ENCODE assay signal across 11 mouse cellular contexts in genomic region chr13:8888603-8889002, GRCm38 (mm10). TPM values are rescaled to one million over a fixed set of nuclear protein-coding genes. Genes with fewer than 3 reads are reported as not detected.
A peak's percentile ranks its signal among the peaks of the same experiment; 100 is the strongest.
DNase-seq lines count a peak whose midpoint lies in the region; ATAC-seq and TF ChIP-seq lines count a peak whose summit lies in the region.
"Had no signal": no experiment of that assay in that cellular context is flagged by ENCODE, and none has a peak within 500 bp of the region (broad histone marks: within the 10 kb centered on the region; RNA-seq: fewer than 3 reads in every experiment).

No protein-coding gene starts in this region.

- no peak overlapping the region for H3K4me3 ChIP-seq in kidney, embryonic 15.5 days (replicated peaks)
- H3K4me3 ChIP-seq in liver, postnatal 0 days (ENCODE audit: low read depth, low read length): no peak overlapping the region
- no peak overlapping the region for H3K4me3 ChIP-seq in forebrain, embryonic 16.5 days (replicated peaks; ENCODE audit: low read length)
- H3K4me3 ChIP-seq in heart, embryonic 12.5 days: no peak overlapping the region
- H3K4me3 ChIP-seq: heart, embryonic 15.5 days; liver, embryonic 15.5 days had no signal

- no peak for TF ChIP-seq EP300 in liver, postnatal 0 days (IDR thresholded peaks at IDR 0.05; ENCODE audit: low read depth)

- peak; percentile 12 for DNase-seq in kidney, postnatal 10 days
- DNase-seq in CD8-positive naive resting alpha-beta T cell, adult 2 months (ENCODE audit: low read depth in 2 of 2, low spot score in 2 of 2): peak; percentile 19 to 56
- DNase-seq in MN1 (ENCODE audit: low spot score): peak; percentile 42
- peak; percentile 33 for DNase-seq in liver, postnatal 0 days
- no peak for DNase-seq in testis, postnatal 14 days (ENCODE audit: low spot score)
- DNase-seq: cerebellum, adult 9-11 months had no signal

- no peak overlapping the region for H3K27ac ChIP-seq in kidney, embryonic 15.5 days
- H3K27ac ChIP-seq in liver, postnatal 0 days (ENCODE audit: low read depth): no peak overlapping the region
- H3K27ac ChIP-seq in forebrain, embryonic 16.5 days (ENCODE audit: low read length): no peak overlapping the region
- H3K27ac ChIP-seq in heart, embryonic 12.5 days (ENCODE audit: poor library complexity, severe bottlenecking): no peak overlapping the region
- H3K27ac ChIP-seq: heart, embryonic 15.5 days; liver, embryonic 15.5 days had no signal

- no peak overlapping the region for H3K9ac ChIP-seq in kidney, embryonic 15.5 days
- no peak overlapping the region for H3K9ac ChIP-seq in liver, postnatal 0 days (replicated peaks)
- no peak overlapping the region for H3K9ac ChIP-seq in forebrain, embryonic 16.5 days (replicated peaks; ENCODE audit: low read depth, low read length)
- H3K9ac ChIP-seq in heart, embryonic 12.5 days: no peak overlapping the region
- H3K9ac ChIP-seq: heart, embryonic 15.5 days; liver, embryonic 15.5 days had no signal

- no peaks in the 10 kb centered on the region for H3K9me3 ChIP-seq in kidney, embryonic 15.5 days (replicated peaks)
- H3K9me3 ChIP-seq in liver, postnatal 0 days (ENCODE audit: low read length): no peaks in the 10 kb centered on the region
- no peaks in the 10 kb centered on the region for H3K9me3 ChIP-seq in forebrain, embryonic 16.5 days (ENCODE audit: control insufficient read depth, low read length)
- H3K9me3 ChIP-seq in heart, embryonic 12.5 days (replicated peaks): no peaks in the 10 kb centered on the region
- H3K9me3 ChIP-seq: heart, embryonic 15.5 days; liver, embryonic 15.5 days had no signal

- no peaks in the 10 kb centered on the region for H3K27me3 ChIP-seq in kidney, embryonic 15.5 days
- no peaks in the 10 kb centered on the region for H3K27me3 ChIP-seq in liver, postnatal 0 days (ENCODE audit: insufficient read depth, low read length)
- H3K27me3 ChIP-seq in forebrain, embryonic 16.5 days (replicated peaks; ENCODE audit: control insufficient read depth, insufficient read depth, low read length): no peaks in the 10 kb centered on the region
- no peaks in the 10 kb centered on the region for H3K27me3 ChIP-seq in heart, embryonic 12.5 days (replicated peaks)
- H3K27me3 ChIP-seq: heart, embryonic 15.5 days; liver, embryonic 15.5 days had no signal

- ATAC-seq in kidney, embryonic 15.5 days (replicated peaks; ENCODE audit: low FRiP score): no peak
- ATAC-seq in liver, postnatal 0 days: no peak
- no peak for ATAC-seq in forebrain, embryonic 16.5 days
- no peak for ATAC-seq in heart, embryonic 12.5 days (ENCODE audit: insufficient number of reproducible peaks, low FRiP score)

- no peak overlapping the region for H3K4me2 ChIP-seq in kidney, embryonic 15.5 days
- H3K4me2 ChIP-seq in liver, postnatal 0 days (ENCODE audit: low read depth, low read length): no peak overlapping the region
- H3K4me2 ChIP-seq in forebrain, embryonic 16.5 days (ENCODE audit: low read length): no peak overlapping the region
- H3K4me2 ChIP-seq in heart, embryonic 12.5 days: no peak overlapping the region
- H3K4me2 ChIP-seq: heart, embryonic 15.5 days; liver, embryonic 15.5 days had no signal

- peaks cover 33% of the 10 kb centered on the region for H3K36me3 ChIP-seq in kidney, embryonic 15.5 days
- H3K36me3 ChIP-seq in liver, postnatal 0 days (replicated peaks; ENCODE audit: insufficient read depth, low read length): peaks cover 18% of the 10 kb centered on the region
- peaks cover 10% of the 10 kb centered on the region for H3K36me3 ChIP-seq in forebrain, embryonic 16.5 days (ENCODE audit: control insufficient read depth, insufficient read depth)
- H3K36me3 ChIP-seq in heart, embryonic 12.5 days: peaks cover 26% of the 10 kb centered on the region

- peak; percentile 67 for TF ChIP-seq CTCF in liver, postnatal 0 days (IDR thresholded peaks at IDR 0.05; ENCODE audit: low read depth)

- WGBS in kidney, embryonic 15.5 days: 95% methylated on average over 1 of the region's 1 CpGs
- 80% methylated on average over 1 of the region's 1 CpGs for WGBS in liver, postnatal 0 days (ENCODE audit: insufficient replicate concordance)
- WGBS in forebrain, embryonic 16.5 days: 97% methylated on average over 1 of the region's 1 CpGs
- WGBS in heart, embryonic 12.5 days: 91% methylated on average over 1 of the region's 1 CpGs

- peaks cover 13% of the 10 kb centered on the region for H3K4me1 ChIP-seq in kidney, embryonic 15.5 days
- peaks cover 3% of the 10 kb centered on the region; the same call in 1 of the 2 replicates for H3K4me1 ChIP-seq in liver, postnatal 0 days (ENCODE audit: insufficient read depth)
- H3K4me1 ChIP-seq in forebrain, embryonic 16.5 days (replicated peaks; ENCODE audit: control insufficient read depth, insufficient read depth, low read length): peaks cover 14% of the 10 kb centered on the region
- peaks cover 8% of the 10 kb centered on the region for H3K4me1 ChIP-seq in heart, embryonic 12.5 days (replicated peaks)

RNA-seq across cellular contexts. Expression of gene Idi1, which starts 3.3 kb away (rescaled TPM):
- 67.8 and 73.0 TPM in 2 replicates for polyA plus RNA-seq in kidney, embryonic 15.5 days (2015; fragmentation: Nextera tagmentation; extraction: Ambion mirVana)
- 31.2 and 35.0 TPM in 2 replicates for polyA plus RNA-seq in liver, postnatal 0 days (2015; fragmentation: Nextera tagmentation; extraction: Ambion mirVana)
- polyA plus RNA-seq in forebrain, embryonic 16.5 days (2015; fragmentation: Nextera tagmentation; extraction: Ambion mirVana): 99.8 and 101 TPM in 2 replicates
- 58.4 and 63.5 TPM in 2 replicates for polyA plus RNA-seq in heart, embryonic 12.5 days (2016; fragmentation: Nextera tagmentation; extraction: Ambion mirVana)

RNA-seq across cellular contexts. Expression of gene Wdr37, which starts 16.9 kb away (rescaled TPM):
- 19.3 and 20.8 TPM in 2 replicates for polyA plus RNA-seq in kidney, embryonic 15.5 days (2015; fragmentation: Nextera tagmentation; extraction: Ambion mirVana)
- polyA plus RNA-seq in liver, postnatal 0 days (2015; fragmentation: Nextera tagmentation; extraction: Ambion mirVana): 5.2 and 5.8 TPM in 2 replicates
- 48.8 and 51.0 TPM in 2 replicates for polyA plus RNA-seq in forebrain, embryonic 16.5 days (2015; fragmentation: Nextera tagmentation; extraction: Ambion mirVana)
- 24.2 and 26.3 TPM in 2 replicates for polyA plus RNA-seq in heart, embryonic 12.5 days (2016; fragmentation: Nextera tagmentation; extraction: Ambion mirVana)

RNA-seq across cellular contexts. Expression of gene Gm9745, which starts 59.4 kb away (rescaled TPM):
- not detected in 2 replicates for polyA plus RNA-seq in kidney, embryonic 15.5 days (2015; fragmentation: Nextera tagmentation; extraction: Ambion mirVana)
- not detected in 2 replicates for polyA plus RNA-seq in liver, postnatal 0 days (2015; fragmentation: Nextera tagmentation; extraction: Ambion mirVana)
- polyA plus RNA-seq in forebrain, embryonic 16.5 days (2015; fragmentation: Nextera tagmentation; extraction: Ambion mirVana): not detected in 2 replicates
- not detected in 2 replicates for polyA plus RNA-seq in heart, embryonic 12.5 days (2016; fragmentation: Nextera tagmentation; extraction: Ambion mirVana)
- polyA plus RNA-seq: heart, embryonic 15.5 days; liver, embryonic 15.5 days had no signal
